Mouse (Mus musculus) liver, postnatal 0 days (tissue): ENCODE measurements around the gene Gm17657.

Experiments used
- CTCF ChIP-seq: sonication (generic); IDR thresholded peaks from 2 replicates; pipeline ENCODE4 v1.5.1; 2016; ENCODE audit warnings: antibody characterized with exemption, low read depth
- EP300 ChIP-seq: IDR thresholded peaks from 2 replicates; pipeline ENCODE4 v1.6.1; 2016; ENCODE audit warnings: antibody characterized with exemption, low read depth, mild to moderate bottlenecking

GRCm38 (mm10) chr17:29528568-29529187 lies 20.8 kb downstream of the Gm17657 start:
- TF ChIP-seq CTCF: peak; percentile 79
- TF ChIP-seq EP300: no peak
